Mouse (Mus musculus): ENCODE measurements at regions not wholly inside any gene's neighbourhood (a gene's known extent, or its start where the extent isn't known, plus 50 kb on each side); places are given as distances from the start of the nearest gene placed in this dataset.
"Not testable (repeated sequence)": the region's sequence is repeated elsewhere in the genome, so short reads cannot be mapped to it uniquely, and the experiment has no call there.

- TF ChIP-seq POLR2A, CTCF (IDR thresholded peaks at IDR 0.05; ENCODE audit: extremely low read depth, insufficient read depth, low read length): not testable (repeated sequence)
Measured at GRCm38 (mm10) chr10:110854663-110855163, 64.9 kb upstream of the Csrp2 start.

All from cortical plate, adult 2 months (tissue).